ENCODE assay signal across 16 mouse cellular contexts in the genomic region with DNA sequence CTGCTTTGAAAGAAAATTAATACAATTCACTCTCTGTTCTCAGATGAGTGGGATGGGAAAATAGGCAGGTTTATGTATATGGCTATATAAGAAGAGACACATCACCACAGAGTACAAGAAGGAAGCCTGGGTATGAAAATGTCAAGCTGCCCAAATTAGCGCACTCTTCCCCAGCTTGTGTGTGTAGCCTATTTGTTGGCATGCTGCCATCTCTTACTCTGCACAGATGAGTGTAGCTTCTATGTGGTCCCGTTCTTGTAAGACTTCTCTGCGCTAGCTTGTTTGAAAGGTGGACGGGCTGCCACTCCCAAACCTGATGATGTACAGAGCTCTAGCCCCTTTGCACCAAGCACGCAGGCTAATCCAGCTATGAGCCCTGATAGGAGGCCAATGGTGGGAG.
DNase-seq lines count a peak whose midpoint lies in the region; ATAC-seq and TF ChIP-seq lines count a peak whose summit lies in the region.
"Had no signal": no experiment of that assay in that cellular context is flagged by ENCODE, and none has a peak within 500 bp of the region (broad histone marks: within the 10 kb centered on the region; RNA-seq: fewer than 3 reads in every experiment).

No protein-coding gene starts in this region.

- no peak overlapping the region for H3K9ac ChIP-seq in kidney, postnatal 0 days (ENCODE audit: low read depth, low read length)
- H3K9ac ChIP-seq in midbrain, embryonic 11.5 days (ENCODE audit: low read length): no peak overlapping the region
- H3K9ac ChIP-seq in midbrain, embryonic 15.5 days: no peak overlapping the region
- H3K9ac ChIP-seq: intestine, embryonic 15.5 days; liver, embryonic 13.5 days; midbrain, embryonic 12.5 days; stomach, embryonic 15.5 days had no signal

- H3K9me3 ChIP-seq in kidney, postnatal 0 days (replicated peaks; ENCODE audit: low read length): no peaks in the 10 kb centered on the region
- H3K9me3 ChIP-seq in midbrain, embryonic 11.5 days (ENCODE audit: control insufficient read depth, low read length): no peaks in the 10 kb centered on the region
- no peaks in the 10 kb centered on the region for H3K9me3 ChIP-seq in midbrain, embryonic 10.5 days (replicated peaks)
- no peaks in the 10 kb centered on the region for H3K9me3 ChIP-seq in midbrain, embryonic 15.5 days
- H3K9me3 ChIP-seq: intestine, embryonic 15.5 days; liver, embryonic 13.5 days; midbrain, embryonic 12.5 days; stomach, embryonic 15.5 days had no signal

- 66% methylated on average over 5 of the region's 5 CpGs for WGBS in kidney, postnatal 0 days
- WGBS in midbrain, embryonic 11.5 days: 92% methylated on average over 5 of the region's 5 CpGs
- WGBS in midbrain, embryonic 10.5 days: 91% methylated on average over 5 of the region's 5 CpGs
- 78% methylated on average over 5 of the region's 5 CpGs for WGBS in midbrain, embryonic 15.5 days

- ATAC-seq in kidney, postnatal 0 days (replicated peaks; ENCODE audit: low FRiP score, low read depth): no peak
- ATAC-seq in midbrain, embryonic 11.5 days (ENCODE audit: low FRiP score): no peak
- ATAC-seq in midbrain, embryonic 15.5 days (replicated peaks): peak; percentile 70; the same call in 1 of the 2 replicates
- no peak for ATAC-seq in CD4-positive, CD25-positive, alpha-beta regulatory T cell, adult 4 months
- ATAC-seq: intestine, embryonic 15.5 days had no signal

- no peaks in the 10 kb centered on the region for H3K36me3 ChIP-seq in kidney, postnatal 0 days (ENCODE audit: insufficient read depth, low read length)
- no peaks in the 10 kb centered on the region for H3K36me3 ChIP-seq in midbrain, embryonic 11.5 days (ENCODE audit: control insufficient read depth, insufficient read depth, low read length)
- no peaks in the 10 kb centered on the region for H3K36me3 ChIP-seq in midbrain, embryonic 10.5 days
- H3K36me3 ChIP-seq in midbrain, embryonic 15.5 days (replicated peaks): no peaks in the 10 kb centered on the region
- H3K36me3 ChIP-seq: intestine, embryonic 15.5 days; liver, embryonic 13.5 days; midbrain, embryonic 12.5 days; stomach, embryonic 15.5 days had no signal

- peak; percentile 41 to 49 for DNase-seq in cerebellum, postnatal 10 days
- DNase-seq in cerebellum, adult 9-11 months: no peak
- DNase-seq in kidney, postnatal 0 days (ENCODE audit: low spot score): peak; percentile 12
- DNase-seq in kidney, adult 8-10 months: no peak
- peak; percentile 56 for DNase-seq in midbrain, embryonic 11.5 days (ENCODE audit: low spot score, missing footprints)
- DNase-seq in midbrain, embryonic 10.5 days (ENCODE audit: low spot score): no peak
- DNase-seq: cerebellum, adult 11-12 months; heart, adult 2 months; liver, embryonic 13.5 days; thymus, postnatal 25 days had no signal

- H3K4me3 ChIP-seq in kidney, postnatal 0 days (replicated peaks; ENCODE audit: low read depth, low read length): no peak overlapping the region
- no peak overlapping the region for H3K4me3 ChIP-seq in midbrain, embryonic 11.5 days (ENCODE audit: low read depth, low read length)
- H3K4me3 ChIP-seq in midbrain, embryonic 10.5 days: no peak overlapping the region
- no peak overlapping the region for H3K4me3 ChIP-seq in midbrain, embryonic 15.5 days
- H3K4me3 ChIP-seq: erythroblast, embryonic 14.5 days; heart, adult 2 months; intestine, embryonic 15.5 days; liver, embryonic 13.5 days; midbrain, embryonic 12.5 days; stomach, embryonic 15.5 days had no signal

- no peak overlapping the region for H3K27ac ChIP-seq in kidney, postnatal 0 days
- H3K27ac ChIP-seq in midbrain, embryonic 11.5 days (ENCODE audit: low read depth, low read length): no peak overlapping the region
- no peak overlapping the region for H3K27ac ChIP-seq in midbrain, embryonic 10.5 days (replicated peaks)
- peak overlapping the region; percentile 18; the same call in 1 of the 2 replicates for H3K27ac ChIP-seq in midbrain, embryonic 15.5 days
- H3K27ac ChIP-seq: heart, adult 2 months; intestine, embryonic 15.5 days; liver, embryonic 13.5 days; midbrain, embryonic 12.5 days; stomach, embryonic 15.5 days had no signal

- H3K4me1 ChIP-seq in kidney, postnatal 0 days (replicated peaks; ENCODE audit: insufficient read depth, low read length): 0 out of 2 replicates have a peak, but pooled peaks cover 2% of the 10 kb centered on the region
- H3K4me1 ChIP-seq in midbrain, embryonic 11.5 days (ENCODE audit: control insufficient read depth, insufficient read depth, low read length): peaks cover 4% of the 10 kb centered on the region
- peaks cover 9% of the 10 kb centered on the region for H3K4me1 ChIP-seq in midbrain, embryonic 10.5 days
- peaks cover 26% of the 10 kb centered on the region for H3K4me1 ChIP-seq in midbrain, embryonic 15.5 days
- H3K4me1 ChIP-seq: intestine, embryonic 15.5 days; liver, embryonic 13.5 days; stomach, embryonic 15.5 days had no signal

- H3K27me3 ChIP-seq in kidney, postnatal 0 days (ENCODE audit: insufficient read depth, low read length): no peaks in the 10 kb centered on the region
- no peaks in the 10 kb centered on the region for H3K27me3 ChIP-seq in midbrain, embryonic 11.5 days (ENCODE audit: control insufficient read depth, insufficient read depth, low read length)
- H3K27me3 ChIP-seq in midbrain, embryonic 10.5 days (ENCODE audit: low read depth, poor library complexity, severe bottlenecking): no peaks in the 10 kb centered on the region
- H3K27me3 ChIP-seq in midbrain, embryonic 15.5 days (replicated peaks): no peaks in the 10 kb centered on the region
- H3K27me3 ChIP-seq: intestine, embryonic 15.5 days; liver, embryonic 13.5 days; midbrain, embryonic 12.5 days; stomach, embryonic 15.5 days had no signal

- H3K4me2 ChIP-seq in kidney, postnatal 0 days (ENCODE audit: low read length): no peak overlapping the region
- H3K4me2 ChIP-seq in midbrain, embryonic 11.5 days: no peak overlapping the region
- no peak overlapping the region for H3K4me2 ChIP-seq in midbrain, embryonic 15.5 days
- H3K4me2 ChIP-seq: intestine, embryonic 15.5 days; liver, embryonic 13.5 days; midbrain, embryonic 12.5 days; stomach, embryonic 15.5 days had no signal

- no peak for TF ChIP-seq CTCF in kidney, postnatal 0 days (IDR thresholded peaks at IDR 0.05; ENCODE audit: low read depth)

Comparison
In these comparisons a context has a peak if more than half of its experiments do, and no peak if none do; other contexts are left out.
1. DNase-seq: peak in cerebellum, postnatal 10 days (2 of 2), kidney, postnatal 0 days (single experiment) and midbrain, embryonic 11.5 days (single experiment); none in cerebellum, adult 9-11 months (single experiment), kidney, adult 8-10 months (0 of 2) and midbrain, embryonic 10.5 days (single experiment).